Mouse (Mus musculus) megakaryocyte, adult 5-6 weeks (primary cell): ENCODE data around the gene Dynlt1c. TPM values are rescaled to one million over a fixed set of nuclear protein-coding genes. Genes with fewer than 3 reads are reported as not detected.
"Not testable (repeated sequence)": the region's sequence is repeated elsewhere in the genome, so short reads cannot be mapped to it uniquely, and the experiment has no call there.

Experiments
- ATAC-seq: 2 replicates; pipeline ENCODE4 v1.8.0; 2016; ENCODE audit warnings: mild to moderate bottlenecking, inconsistent platforms; ENCODE audit not compliant: poor library complexity, severe bottlenecking
- total RNA-seq, 2 experiments: library from RNA; stranded (forward) in 1 of 2; stranded (reverse) in 1 of 2; fragments of 153-499, 151-499 nt in 1 of 2; fragments of 221-1000, 200-1000 nt in 1 of 2; gene quantifications; 2 replicates each; pipeline versions ENCODE4 v1.2.3 to v1.2.4; 2015 to 2017

Gene Dynlt1c
- total RNA-seq, 2 experiments from 2014 or later = 10.4 to 11.7 TPM

DNA sequence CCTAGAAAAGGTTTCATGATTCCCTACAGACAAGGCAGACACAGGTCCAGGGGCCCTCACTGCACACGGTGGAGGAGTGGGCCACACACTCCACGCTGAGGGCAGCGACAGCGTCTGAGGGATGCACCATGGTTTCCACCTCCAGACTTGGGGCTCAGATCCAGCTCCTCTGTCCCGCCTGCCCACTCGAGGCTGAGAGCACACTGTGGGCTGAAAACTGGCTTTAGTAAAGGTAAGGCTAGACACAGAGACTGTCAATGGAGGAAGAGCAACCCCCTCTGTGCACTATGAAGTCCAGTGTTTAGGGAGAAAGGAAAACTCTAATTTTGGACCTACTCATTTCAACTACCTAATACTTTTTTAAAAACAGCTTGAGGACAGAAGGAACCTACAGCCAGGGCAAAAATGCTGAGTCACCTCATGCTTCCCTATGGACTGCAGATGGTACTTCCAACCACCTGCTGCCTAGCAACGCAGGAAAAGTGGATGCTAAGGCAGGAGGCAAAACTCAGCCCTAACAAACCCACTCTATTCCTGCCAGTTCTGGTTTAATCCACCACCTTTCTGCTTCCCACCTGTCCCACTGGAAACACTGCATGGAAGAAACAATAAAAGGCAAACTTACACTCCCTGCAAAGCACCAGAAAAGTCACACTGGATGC, 49.6 kb downstream of the Dynlt1c start:
- not testable (repeated sequence) for ATAC-seq

DNA sequence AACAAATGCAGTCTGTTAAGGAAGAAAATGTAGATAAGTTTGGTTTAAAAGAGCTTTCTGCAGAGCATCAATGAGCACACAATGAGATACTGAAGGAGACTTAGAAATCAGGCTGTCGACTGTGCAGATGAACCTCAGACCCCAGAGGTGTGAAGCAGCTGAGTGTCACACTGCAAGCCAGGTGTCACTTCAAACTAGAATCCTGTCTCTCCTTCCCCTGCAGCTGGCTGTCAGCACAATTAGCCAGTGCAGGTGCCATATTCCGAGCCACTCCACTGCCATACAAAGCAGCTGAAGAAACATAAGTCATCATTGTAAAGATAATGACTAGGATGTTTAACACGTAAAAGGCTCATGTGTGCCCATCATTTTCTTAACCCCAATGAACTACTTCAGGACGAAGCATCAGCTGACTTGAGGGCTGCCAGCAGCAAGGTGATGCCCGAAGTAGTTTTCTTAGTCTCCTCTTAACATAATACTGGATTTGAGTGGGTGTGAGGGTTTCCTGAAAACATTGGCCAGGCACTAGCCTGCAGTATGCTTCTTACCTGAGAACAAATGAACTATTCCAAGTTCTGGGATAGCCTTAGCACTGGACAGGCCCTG, 52.0 kb downstream of the Dynlt1c start:
- ATAC-seq = not testable (repeated sequence)

DNA sequence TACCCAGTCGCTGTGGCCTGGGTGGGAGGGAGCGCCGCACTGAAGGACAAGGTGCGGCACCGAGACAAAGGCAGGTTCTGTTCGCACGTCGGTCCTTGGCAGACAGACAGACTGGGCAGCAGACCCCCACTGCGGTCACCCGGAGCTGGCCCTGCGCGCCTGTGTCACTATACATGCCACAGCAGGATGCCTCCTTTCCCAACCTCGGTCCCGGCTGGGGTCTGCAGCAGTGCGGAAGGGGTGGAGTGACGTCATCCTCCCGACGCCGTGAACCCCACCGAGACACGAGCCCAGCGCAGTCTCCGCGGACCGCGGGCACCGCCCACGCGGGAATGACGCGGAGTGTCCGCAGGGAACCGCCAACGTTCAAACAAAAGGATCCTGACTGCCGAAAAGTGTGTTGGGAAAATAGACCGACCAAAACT, 53.6 kb downstream of the Dynlt1c start:
- peak; percentile 71 for ATAC-seq

DNA sequence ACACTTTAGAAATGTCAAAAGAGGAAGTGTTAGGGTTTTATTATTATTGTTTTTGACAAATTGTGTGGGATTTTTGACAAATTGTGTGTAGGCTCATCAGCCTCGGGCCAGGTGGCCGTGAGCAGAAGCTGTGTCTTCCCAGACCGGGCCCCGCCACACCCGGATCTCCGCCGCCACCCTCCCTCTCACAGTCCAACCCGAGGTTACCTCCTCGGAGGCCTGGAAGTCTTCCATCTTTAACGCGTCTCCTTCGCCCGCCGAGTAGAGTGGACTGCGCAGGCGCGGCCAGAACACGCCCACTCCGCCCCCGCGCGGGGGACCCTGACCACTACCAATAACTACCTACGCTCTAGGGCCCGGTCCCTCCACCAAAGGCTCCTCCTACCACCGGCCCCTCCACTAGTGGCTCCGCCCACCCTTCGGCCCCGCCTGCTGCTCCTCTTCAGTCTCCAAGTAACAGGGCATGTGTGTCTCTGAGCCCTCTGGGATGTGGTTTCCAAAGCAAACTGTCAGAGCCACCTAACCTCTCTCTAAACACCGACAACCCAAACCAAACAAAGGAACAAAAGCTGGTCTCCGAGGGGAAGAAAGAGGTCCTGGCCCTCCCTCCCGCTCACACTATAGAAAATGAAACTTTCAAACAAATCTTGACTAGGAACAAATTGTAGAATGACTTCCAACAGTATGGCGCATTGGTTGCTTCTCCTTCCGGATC, 54.3 kb downstream of the Dynlt1c start, which contains the start of gene Dynlt1f:
TSS of gene Dynlt1f (minus strand) at position 334 of the 715 bp plus-strand sequence.
- ATAC-seq = peak; percentile 93

DNA sequence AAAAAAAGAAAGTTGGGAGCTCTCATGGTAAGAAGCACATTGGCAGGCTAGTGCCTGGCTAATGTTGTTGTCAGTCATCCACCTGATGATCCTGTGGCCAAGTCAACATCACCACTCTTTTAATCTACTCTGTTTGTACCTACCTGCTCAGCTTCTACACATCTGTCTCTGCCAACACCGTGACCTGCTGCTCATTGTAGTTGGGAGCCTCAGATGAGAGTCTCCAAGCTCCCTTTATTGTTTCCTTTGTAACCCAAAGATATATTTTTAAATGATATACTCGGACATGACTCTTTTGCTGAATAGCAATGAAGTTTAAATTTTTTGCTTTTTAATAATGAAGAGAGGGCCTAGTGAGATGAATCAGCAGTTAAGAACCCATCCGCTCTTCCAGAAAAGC, 55.0 kb downstream of the Dynlt1c start:
- not testable (repeated sequence) for ATAC-seq

DNA sequence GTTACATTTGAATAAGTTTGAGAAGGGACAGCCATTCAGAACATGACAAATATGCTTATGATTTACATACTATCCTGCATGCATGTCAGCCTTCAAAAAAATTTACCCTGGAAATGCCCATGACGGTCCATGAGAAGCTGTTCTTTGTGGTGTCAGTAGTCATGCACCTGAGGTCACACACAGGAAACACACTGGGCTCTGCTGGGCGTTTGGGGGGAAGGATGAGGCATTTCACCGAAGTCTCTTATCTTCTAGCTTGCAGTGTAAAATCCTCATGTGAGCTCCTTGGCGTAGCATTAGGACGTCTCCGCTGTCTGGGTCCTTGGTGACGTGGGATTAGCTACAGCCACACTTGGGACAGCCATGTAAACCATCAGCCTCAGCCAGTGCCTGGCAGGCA, 57.3 kb downstream of the Dynlt1c start, which contains the start of gene Sytl3:
TSS of gene Sytl3 (plus strand) at position 293 of the 400 bp plus-strand sequence.
- not testable (repeated sequence) for ATAC-seq

Other genes with a start within 250 kb of the Dynlt1c start
- 183 and 199 TPM in 2 replicates for gene Dynlt1b, start 171.6 kb upstream of the Dynlt1c start, total RNA-seq (2015)
- 169 and 204 TPM in 2 replicates for gene Dynlt1b, start 171.6 kb upstream of the Dynlt1c start, total RNA-seq (2017)
- 173 and 193 TPM in 2 replicates for gene Dynlt1f, start 54.2 kb downstream of the Dynlt1c start, total RNA-seq (2015)
- gene Dynlt1f, start 54.2 kb downstream of the Dynlt1c start, total RNA-seq (2017) = 134 and 140 TPM in 2 replicates
- gene Sytl3, start 57.4 kb downstream of the Dynlt1c start, total RNA-seq (2015) = 5.4 and 7.3 TPM in 2 replicates
- 5.7 and 7.4 TPM in 2 replicates for gene Sytl3, start 57.4 kb downstream of the Dynlt1c start, total RNA-seq (2017)
- 45.8 and 49.8 TPM in 2 replicates for gene Ezr, start 181.1 kb downstream of the Dynlt1c start, total RNA-seq (2015)
- gene Ezr, start 181.1 kb downstream of the Dynlt1c start, total RNA-seq (2017) = 130 and 175 TPM in 2 replicates